Mouse (Mus musculus): ENCODE results near the gene Pold1.

The Pold1 gene

GRCm38 (mm10) chr7:44576333-44576844 is 27.7 kb upstream of the Pold1 start:
- no peak for DNase-seq

- DNase-seq, result no peak
These were observed 24.4 kb upstream of the Pold1 start for GRCm38 (mm10) chr7:44572956-44573484.

- DNase-seq, result peak; percentile 72
These were observed 23.6 kb upstream of the Pold1 start, which contains the start of gene Napsa for GRCm38 (mm10) chr7:44572213-44572701. Gene Napsa (plus strand): TSS chr7:44572380.

GRCm38 (mm10) chr7:44571811-44572210 is 23.2 kb upstream of the Pold1 start:
- DNase-seq, result peak; percentile 77

GRCm38 (mm10) chr7:44570989-44571388 is 22.3 kb upstream of the Pold1 start:
- no peak for DNase-seq

- no peak for DNase-seq
These were observed 20.2 kb upstream of the Pold1 start for GRCm38 (mm10) chr7:44568803-44569202.

GRCm38 (mm10) chr7:44565414-44565813 is 16.8 kb upstream of the Pold1 start:
- no peak for DNase-seq

- DNase-seq, result peak; percentile 68
These were observed 15.8 kb upstream of the Pold1 start for GRCm38 (mm10) chr7:44564486-44564885.

GRCm38 (mm10) chr7:44563284-44563683 is 14.6 kb upstream of the Pold1 start:
- DNase-seq, result no peak

GRCm38 (mm10) chr7:44560435-44561400 is 12.1 kb upstream of the Pold1 start:
- DNase-seq, result peak; percentile 58

GRCm38 (mm10) chr7:44557629-44558028 is 9.0 kb upstream of the Pold1 start:
- no peak for DNase-seq

- peak; percentile 95 for DNase-seq
These were observed 5.2 kb upstream of the Pold1 start, which contains the start of gene Nr1h2 for GRCm38 (mm10) chr7:44553826-44554225. Gene Nr1h2 (minus strand): TSS chr7:44553951.

- DNase-seq, result peak; percentile 55
These were observed 4.6 kb upstream of the Pold1 start for GRCm38 (mm10) chr7:44553196-44553764.

GRCm38 (mm10) chr7:44552141-44552908 is 3.7 kb upstream of the Pold1 start:
- no peak for DNase-seq

- DNase-seq, result no peak
These were observed 3.1 kb upstream of the Pold1 start for GRCm38 (mm10) chr7:44551731-44552130.

- no peak for DNase-seq
These were observed 2.7 kb upstream of the Pold1 start for GRCm38 (mm10) chr7:44551301-44551700.

GRCm38 (mm10) chr7:44550409-44550678 is 1.7 kb upstream of the Pold1 start:
- no peak for DNase-seq

GRCm38 (mm10) chr7:44549621-44550408 is 1.2 kb upstream of the Pold1 start:
- no peak for DNase-seq

- DNase-seq, result no peak
These were observed 924 bp downstream of the Pold1 start for GRCm38 (mm10) chr7:44547725-44548124.

GRCm38 (mm10) chr7:44547041-44547440 is 1.6 kb downstream of the Pold1 start:
- DNase-seq, result no peak

- no peak for DNase-seq
These were observed 2.4 kb downstream of the Pold1 start for GRCm38 (mm10) chr7:44546274-44546673.

- no peak for DNase-seq
These were observed 5.6 kb downstream of the Pold1 start for GRCm38 (mm10) chr7:44543071-44543470.
